Mouse (Mus musculus) forebrain, embryonic 14.5 days (tissue): ENCODE results near the gene Zscan12. TPM values are rescaled to one million over a fixed set of nuclear protein-coding genes. Genes with fewer than 3 reads are reported as not detected.

ENCODE experiments used
- microRNA-seq: library from miRNA; unstranded; fragments of <30 nt; microRNA quantifications from one replicate; pipeline ENCODE4, GENCODE M21; 2016
- polyA plus RNA-seq: library from polyadenylated mRNA; unstranded; fragments of >200 nt; fragmentation: Nextera tagmentation; extraction: Ambion mirVana; gene quantifications from 2 replicates; pipeline ENCODE4 v1.2.1, GENCODE M21; 2014

The Zscan12 gene
- polyA plus RNA-seq, 1 experiment from 2014 or later = 15.0 TPM

Small RNA genes lying within 50 kb of the gene (microRNA-seq; reads per million reads assigned to microRNA genes)
- gene Mir6942 = not detected

Other genes with a start within 250 kb of the Zscan12 start
- gene Olfr263, start 233.2 kb upstream of the Zscan12 start, polyA plus RNA-seq = not detected in 2 replicates
- gene Olfr1368, start 217.0 kb upstream of the Zscan12 start, polyA plus RNA-seq = not detected in 2 replicates
- 80.7 and 82.3 TPM in 2 replicates for gene Trim27, start 183.4 kb upstream of the Zscan12 start, polyA plus RNA-seq
- gene Gpx5, start 70.1 kb upstream of the Zscan12 start, polyA plus RNA-seq = not detected in 2 replicates
- not detected in 2 replicates for gene Gpx6, start 50.7 kb upstream of the Zscan12 start, polyA plus RNA-seq
- gene Olfr1367, start 15.9 kb upstream of the Zscan12 start, polyA plus RNA-seq = not detected in 2 replicates
- 78.3 and 80.5 TPM in 2 replicates for gene Zkscan3, start 39.9 kb downstream of the Zscan12 start, polyA plus RNA-seq
- gene Pgbd1, start 78.2 kb downstream of the Zscan12 start, polyA plus RNA-seq = 3.5 and 3.7 TPM in 2 replicates
- gene Zscan26, start 90.9 kb downstream of the Zscan12 start, polyA plus RNA-seq = 10.4 TPM in 2 replicates
- 3.8 TPM in 2 replicates for gene Nkapl, start 105.7 kb downstream of the Zscan12 start, polyA plus RNA-seq
- 7.5 and 8.2 TPM in 2 replicates for gene Zkscan4, start 116.1 kb downstream of the Zscan12 start, polyA plus RNA-seq
- gene Gm10065, start 116.6 kb downstream of the Zscan12 start, polyA plus RNA-seq = not detected in 2 replicates
- 0.36 and 0.78 TPM in 2 replicates for gene AK157302, start 132.4 kb downstream of the Zscan12 start, polyA plus RNA-seq
- gene Gm11273, start 138.6 kb downstream of the Zscan12 start, polyA plus RNA-seq = 5.1 and 6.2 TPM in 2 replicates
- gene Zkscan8, start 168.3 kb downstream of the Zscan12 start, polyA plus RNA-seq = 7.3 and 8.6 TPM in 2 replicates
- gene Olfr1366, start 180.0 kb downstream of the Zscan12 start, polyA plus RNA-seq = 0.10 and 0.20 TPM in 2 replicates
- gene Olfr1535, start 197.1 kb downstream of the Zscan12 start, polyA plus RNA-seq = not detected in 2 replicates
- gene Olfr1364, start 218.9 kb downstream of the Zscan12 start, polyA plus RNA-seq = not detected in 2 replicates